Mouse (Mus musculus) kidney, adult 2 months (tissue): ENCODE results near the gene Mpeg1.

Experiments used
- CTCF ChIP-seq: fragments of 200-500 bp; conservative IDR thresholded peaks from 2 replicates; pipeline ENCODE4 v1.5.1; 2011; ENCODE audit warnings: low read depth, mild to moderate bottlenecking, control low read depth, low read length, moderate library complexity, mixed read lengths; ENCODE audit not compliant: insufficient read depth, insufficient read length
- POLR2A ChIP-seq: fragments of 200-500 bp; IDR thresholded peaks from one replicate; pipeline ENCODE4 v1.6.1; 2011; ENCODE audit warnings: low read depth, low read length, control low read depth

GRCm38 (mm10) chr19:12499485-12499884 lies 38.9 kb downstream of the Mpeg1 start:
- no peak for TF ChIP-seq POLR2A
- TF ChIP-seq CTCF: no peak
